Mouse (Mus musculus) midbrain, postnatal 0 days (tissue): ENCODE results near the gene Xab2. TPM values are rescaled to one million over a fixed set of nuclear protein-coding genes. Genes with fewer than 3 reads are reported as not detected.

Experiments used
- ATAC-seq: fragments of 200-750 bp; cut with Nextera tagmentation; 2 replicates; pipeline ENCODE4 v1.8.0; 2017; ENCODE audit warnings: moderate number of reproducible peaks, mild to moderate bottlenecking, moderate TSS enrichment, moderate library complexity; ENCODE audit not compliant: low FRiP score
- DNase-seq: peaks from one replicate; pipeline ENCODE4 v3.0.0-alpha.2; 2015; ENCODE audit warnings: low spot score
- H3K27ac ChIP-seq: fragments of 300-500 bp; sonication (generic); 2 replicates; pipeline ENCODE4 v1.5.1; 2014; ENCODE audit warnings: low read depth, mild to moderate bottlenecking, low read length, mixed read lengths
- H3K27me3 ChIP-seq: fragments of 300-500 bp; sonication (generic); 2 replicates; pipeline ENCODE4 v1.6.1; 2014; ENCODE audit warnings: low read length, control low read depth, mixed read lengths; ENCODE audit not compliant: insufficient read depth
- H3K36me3 ChIP-seq: fragments of 300-500 bp; sonication (generic); 2 replicates; pipeline ENCODE4 v1.6.1; 2014; ENCODE audit warnings: low read length, control low read depth, mixed read lengths; ENCODE audit not compliant: insufficient read depth
- H3K4me1 ChIP-seq: fragments of 300-500 bp; sonication (generic); 2 replicates; pipeline ENCODE4 v1.6.1; 2014; ENCODE audit warnings: mild to moderate bottlenecking, control low read depth, antibody characterized with exemption, low read length, mixed read lengths; ENCODE audit not compliant: insufficient read depth
- H3K4me2 ChIP-seq: fragments of 300-500 bp; sonication (generic); 2 replicates; pipeline ENCODE4 v1.6.1; 2014; ENCODE audit warnings: low read depth, mild to moderate bottlenecking, low read length, mixed read lengths; ENCODE audit not compliant: poor library complexity, severe bottlenecking
- H3K4me3 ChIP-seq: fragments of 300-500 bp; sonication (generic); 2 replicates; pipeline ENCODE4 v1.5.1; 2014; ENCODE audit warnings: low read depth, mild to moderate bottlenecking, low read length, moderate library complexity
- H3K9ac ChIP-seq: fragments of 300-500 bp; sonication (generic); replicated peaks from 2 replicates; pipeline ENCODE4 v1.6.1; 2014; ENCODE audit warnings: mild to moderate bottlenecking, low read length, moderate library complexity, mixed read lengths; ENCODE audit not compliant: poor library complexity, severe bottlenecking
- H3K9me3 ChIP-seq: fragments of 300-500 bp; sonication (generic); 2 replicates; pipeline ENCODE4 v1.6.1; 2016; ENCODE audit warnings: low read length, control low read depth
- CTCF ChIP-seq: IDR thresholded peaks from 2 replicates; pipeline ENCODE4 v1.5.1; 2016; ENCODE audit warnings: antibody characterized with exemption, mild to moderate bottlenecking
- WGBS: fragments of 180-500 bp; shearing (Covaris S2); extraction: QIAGEN DNeasy Blood & Tissue Kit; methylation state at CpG from one replicate; pipeline ENCODE4 v1.1.7; 2014; 5-methylcytosine and 5-hydroxymethylcytosine counted together
- polyA plus RNA-seq: library from polyadenylated mRNA; unstranded; fragments of >200 nt; fragmentation: Nextera tagmentation; extraction: Ambion mirVana; gene quantifications from 2 replicates; pipeline ENCODE4 v1.2.1, GENCODE M21; 2015
- total RNA-seq: library from RNA; depleted of rRNA; stranded (reverse); fragments of >200 nt; gene quantifications from 2 replicates; pipeline ENCODE4 v1.2.3, GENCODE M21; 2014

Xab2 gene
- total and polyA plus RNA-seq, 2 experiments from 2014 or later: 31.7 to 41.9 TPM

GRCm38 (mm10) chr8:3646824-3647531 is 25.9 kb upstream of the Xab2 start:
- Histone ChIP-seq H3K9me3 (no peaks in the 10 kb centered on the region), H3K4me2 (no peak overlapping the region), H3K4me3 (no peak overlapping the region), H3K27ac (no peak overlapping the region), H3K27me3 (no peaks in the 10 kb centered on the region), H3K4me1 (no peaks in the 10 kb centered on the region), H3K36me3 (no peaks in the 10 kb centered on the region), H3K9ac (no peak overlapping the region)
- no peak for TF ChIP-seq CTCF
- WGBS: 87% methylated on average over 6 of the region's 6 CpGs
- DNase-seq (no peak), ATAC-seq (no peak)

- no peak for TF ChIP-seq CTCF
Measured at GRCm38 (mm10) chr8:3645804-3646203, 24.7 kb upstream of the Xab2 start.

DNA sequence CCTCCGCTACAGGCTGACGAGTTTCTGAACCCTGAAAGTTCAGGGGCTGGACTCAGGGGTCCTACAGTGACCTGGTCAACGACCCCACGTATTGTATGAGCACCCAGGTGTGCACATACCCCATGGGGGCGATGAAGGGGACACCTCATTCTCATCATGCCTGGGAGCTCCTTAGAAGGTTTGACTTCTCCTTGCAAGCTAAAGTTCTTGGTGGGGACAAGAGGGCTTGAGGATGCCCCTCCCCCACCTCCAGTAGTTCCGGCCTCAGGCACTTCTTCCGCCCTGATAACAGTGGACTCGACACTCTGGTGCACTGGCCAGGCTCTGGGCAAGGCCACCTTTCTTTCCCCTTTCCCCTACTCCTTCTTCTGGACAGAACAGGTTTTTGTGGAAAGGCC is 10.4 kb upstream of the Xab2 start:
- WGBS: 23% methylated on average over 8 of the region's 8 CpGs
- DNase-seq (no peak), ATAC-seq (0 out of 2 replicates have a peak, but pooled peaks have one; percentile 5)
- Histone ChIP-seq H3K9ac (peak overlapping the region; percentile 51), H3K36me3 (0 out of 2 replicates have a peak, but pooled peaks cover 5% of the 10 kb centered on the region), H3K4me3 (peak overlapping the region; percentile 44), H3K27me3 (peaks cover 9% of the 10 kb centered on the region; the same call in 1 of the 2 replicates), H3K27ac (no peak overlapping the region), H3K9me3 (no peaks in the 10 kb centered on the region), H3K4me2 (peak overlapping the region; percentile 60), H3K4me1 (peaks cover 4% of the 10 kb centered on the region; the same call in 1 of the 2 replicates)
- no peak for TF ChIP-seq CTCF

More at GRCm38 (mm10) chr8:3645804-3646203, 24.7 kb upstream of the Xab2 start:
- no peak overlapping the region for H3K27ac ChIP-seq
- ATAC-seq (no peak), DNase-seq (peak; percentile 10)
- no peaks in the 10 kb centered on the region for H3K36me3 ChIP-seq
- H3K4me2 ChIP-seq: no peak overlapping the region
- no peaks in the 10 kb centered on the region for H3K9me3 ChIP-seq
- H3K4me1 ChIP-seq: no peaks in the 10 kb centered on the region
- WGBS: 18% methylated on average over 5 of the region's 5 CpGs
- H3K27me3 ChIP-seq: no peaks in the 10 kb centered on the region
- H3K4me3 ChIP-seq: no peak overlapping the region
- H3K9ac ChIP-seq: no peak overlapping the region

DNA sequence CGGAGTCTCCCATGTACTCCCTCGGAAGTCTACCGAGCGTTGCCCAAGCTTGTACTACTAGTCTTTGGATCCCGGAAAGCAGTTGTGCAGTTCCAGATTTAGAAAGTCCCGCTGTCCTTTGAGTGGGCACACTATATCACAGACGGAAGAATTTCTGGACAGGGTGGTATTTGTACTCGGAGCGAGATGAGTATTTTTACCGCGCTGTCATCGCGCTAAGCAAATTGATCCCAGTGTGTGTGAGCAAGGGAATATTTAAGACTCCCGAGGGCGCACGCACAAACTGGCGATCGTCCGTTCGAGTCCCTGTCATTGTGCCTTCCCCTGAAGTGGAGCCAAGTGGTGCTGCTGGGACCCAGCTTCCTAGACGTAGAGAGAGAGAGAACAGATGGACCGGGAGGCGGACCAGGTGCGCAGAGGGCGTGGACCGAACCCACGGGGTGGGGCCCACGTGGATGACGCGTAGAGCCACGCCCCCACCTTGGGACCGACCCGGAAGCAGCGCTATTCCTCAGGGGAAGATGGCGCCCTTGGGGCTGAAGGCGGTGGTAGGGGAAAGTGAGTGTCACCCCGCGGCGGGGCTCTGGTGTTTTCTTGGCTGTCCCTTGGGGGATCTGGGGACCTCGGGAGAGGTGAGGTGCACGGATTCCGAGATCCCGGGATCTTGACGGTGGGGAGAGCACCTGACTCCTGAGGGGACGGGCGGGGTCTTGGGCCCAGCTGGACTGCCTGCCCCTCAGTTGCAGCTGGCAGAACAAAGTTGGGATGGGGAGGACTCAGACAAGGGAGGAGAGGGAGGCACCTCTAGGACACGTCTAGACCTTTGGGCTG is 9.7 kb upstream of the Xab2 start, which contains the start of gene Stxbp2:
TSS of gene Stxbp2 (plus strand) at position 309 of the 831 bp plus-strand sequence.
- no peak within 1 kb of the TSS for H3K27ac ChIP-seq
- ATAC-seq: peak; percentile 74
- H3K27me3 ChIP-seq: peaks cover 9% of the 10 kb centered on the region; the same call in 1 of the 2 replicates
- H3K36me3 ChIP-seq: no peaks in the 10 kb centered on the region
- H3K4me2 ChIP-seq: peak within 1 kb of the TSS; percentile 60
- 6% methylated on average over 47 of the region's 47 CpGs for WGBS
- peaks cover 4% of the 10 kb centered on the region; the same call in 1 of the 2 replicates for H3K4me1 ChIP-seq
- H3K9me3 ChIP-seq: no peaks in the 10 kb centered on the region
- peak within 1 kb of the TSS; percentile 44 for H3K4me3 ChIP-seq
- peak within 1 kb of the TSS; percentile 51 for H3K9ac ChIP-seq
- no peak; the same call in 1 of the 2 replicates for TF ChIP-seq CTCF
- peak; percentile 43 for DNase-seq

DNA sequence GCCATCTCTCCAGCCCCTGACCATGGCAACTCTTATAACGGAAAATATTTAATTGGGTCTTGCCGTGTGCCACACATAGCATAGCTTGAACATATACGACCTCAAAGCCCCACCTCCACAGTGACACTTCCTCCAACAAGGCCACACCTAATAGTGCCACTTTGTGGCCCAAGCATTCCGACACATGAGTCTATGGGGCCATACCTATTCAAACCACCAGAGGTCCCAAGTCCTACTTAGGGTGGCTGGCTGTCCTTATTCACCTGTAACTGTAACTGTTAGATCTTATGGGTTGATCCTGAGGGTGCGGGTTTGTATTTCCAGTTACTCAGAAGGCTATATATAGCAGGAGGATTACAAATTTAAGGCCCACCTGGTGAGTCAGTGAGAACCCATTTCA is 6.9 kb upstream of the Xab2 start:
- H3K4me3 ChIP-seq: no peak overlapping the region
- no peaks in the 10 kb centered on the region for H3K36me3 ChIP-seq
- no peak overlapping the region for H3K27ac ChIP-seq
- ATAC-seq: 0 out of 2 replicates have a peak, but pooled peaks have one; percentile 36
- no peaks in the 10 kb centered on the region for H3K9me3 ChIP-seq
- peak; percentile 50 for DNase-seq
- no peak overlapping the region for H3K9ac ChIP-seq
- H3K27me3 ChIP-seq: peaks cover 9% of the 10 kb centered on the region; the same call in 1 of the 2 replicates
- no peak overlapping the region for H3K4me2 ChIP-seq
- H3K4me1 ChIP-seq: peaks cover 4% of the 10 kb centered on the region; the same call in 1 of the 2 replicates
- TF ChIP-seq CTCF: peak; percentile 72
- WGBS: 29% methylated on average over 5 of the region's 5 CpGs
